Mouse (Mus musculus) thymus, postnatal 14 days (tissue): ENCODE data around the gene Khdc3.
"Not testable (repeated sequence)": the region's sequence is repeated elsewhere in the genome, so short reads cannot be mapped to it uniquely, and the experiment has no call there.

ENCODE experiments used
- DNase-seq: peaks from one replicate; pipeline ENCODE4 v3.0.0; 2021

Gene Khdc3

DNA sequence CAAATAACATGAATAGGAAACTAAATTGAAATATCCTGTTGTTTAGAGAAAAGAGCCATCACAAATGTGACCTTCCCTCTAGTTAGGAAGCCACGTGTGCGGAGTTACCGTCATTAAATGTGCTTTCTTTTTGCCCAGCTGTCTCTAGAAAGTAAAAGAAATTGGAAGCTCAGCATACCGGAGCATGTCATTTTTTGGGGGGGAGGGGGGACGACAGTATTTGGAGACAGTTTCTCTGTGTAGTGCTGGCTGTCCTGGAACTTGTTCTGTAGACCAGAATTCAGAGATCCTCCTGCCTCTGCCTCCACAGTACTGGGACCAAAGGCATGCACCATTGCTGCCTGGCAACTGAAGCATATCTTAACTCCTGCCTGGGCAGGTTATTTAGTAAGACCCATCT, at the start of gene Khdc3:
Khdc3 (plus strand) TSS at position 301 of the 400 bp plus-strand sequence.
- no peak for DNase-seq

DNA sequence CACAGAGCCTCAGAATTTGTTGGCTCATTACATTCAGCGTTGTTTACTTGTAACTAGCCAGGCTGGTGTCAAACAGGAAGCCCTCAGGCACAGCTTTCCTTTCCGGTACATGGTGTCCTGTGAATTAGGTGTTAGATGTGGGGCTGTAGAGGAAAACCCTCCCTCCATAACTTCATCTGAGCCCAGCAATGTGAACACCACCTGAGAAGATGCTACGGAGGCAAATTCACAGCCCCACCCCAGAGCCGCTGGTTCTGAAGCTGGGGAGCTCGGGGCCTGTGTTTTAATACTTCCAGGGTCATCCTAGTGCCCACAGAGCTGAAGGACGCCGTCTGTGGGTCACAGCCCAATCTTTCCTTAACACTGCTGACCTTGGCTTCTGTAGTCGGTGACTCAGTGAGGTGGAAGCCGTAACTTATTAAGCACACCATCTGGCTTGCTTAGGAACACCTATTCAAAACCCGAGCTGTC, 46.2 kb upstream of the Khdc3 start:
- DNase-seq = no peak

DNA sequence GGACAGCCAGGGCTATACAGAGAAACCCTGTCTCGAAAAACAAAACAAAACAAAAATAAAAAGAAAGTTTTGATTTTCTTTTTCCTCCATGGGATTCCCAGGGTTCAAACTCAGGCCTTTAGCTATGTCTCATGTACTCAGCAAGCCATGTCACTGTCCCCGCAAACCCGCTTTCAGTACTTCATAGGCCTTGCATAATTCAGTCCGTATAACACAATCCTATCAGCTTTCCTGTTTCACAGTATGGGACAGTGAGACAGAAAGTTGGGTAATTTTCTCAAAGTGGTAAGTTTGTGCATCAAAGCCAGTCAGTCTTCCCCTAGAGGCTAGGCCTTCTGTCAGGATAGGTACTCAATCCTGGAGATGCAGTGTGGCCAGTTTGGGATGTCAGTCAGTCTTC, 42.4 kb upstream of the Khdc3 start:
- DNase-seq = no peak

DNA sequence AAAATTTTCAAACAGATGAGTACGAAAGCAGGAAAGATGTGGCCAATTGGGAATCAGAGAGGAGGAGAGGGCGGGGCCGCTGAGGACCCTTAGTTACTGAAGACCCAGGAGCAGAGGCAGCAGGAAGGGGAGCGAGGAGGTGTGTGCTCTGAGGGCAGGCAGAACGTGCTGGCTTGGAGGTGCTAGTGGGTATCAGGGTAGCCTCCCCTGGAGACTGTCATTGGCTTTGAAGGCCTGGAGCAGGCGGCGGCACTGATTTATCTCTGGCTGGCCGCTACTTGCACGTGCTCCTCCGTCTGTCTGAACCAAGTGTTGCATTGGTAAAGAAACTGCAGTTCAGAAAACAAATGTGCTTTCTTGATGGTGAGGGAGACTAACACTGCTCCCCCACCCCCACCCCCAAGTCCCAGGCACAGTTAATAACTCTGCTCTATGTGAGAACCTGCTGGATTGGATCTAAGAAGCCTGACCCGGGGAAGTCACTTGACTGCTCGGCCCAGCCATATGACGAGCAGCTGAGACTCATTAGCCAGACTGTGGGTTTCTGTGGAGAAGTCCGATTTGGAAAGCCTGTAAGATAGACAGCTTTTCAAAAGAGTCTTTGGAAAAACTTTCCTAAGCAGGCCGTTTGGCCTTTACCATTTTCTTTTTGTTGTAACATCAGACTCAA, 37.9 kb upstream of the Khdc3 start:
- DNase-seq = no peak

DNA sequence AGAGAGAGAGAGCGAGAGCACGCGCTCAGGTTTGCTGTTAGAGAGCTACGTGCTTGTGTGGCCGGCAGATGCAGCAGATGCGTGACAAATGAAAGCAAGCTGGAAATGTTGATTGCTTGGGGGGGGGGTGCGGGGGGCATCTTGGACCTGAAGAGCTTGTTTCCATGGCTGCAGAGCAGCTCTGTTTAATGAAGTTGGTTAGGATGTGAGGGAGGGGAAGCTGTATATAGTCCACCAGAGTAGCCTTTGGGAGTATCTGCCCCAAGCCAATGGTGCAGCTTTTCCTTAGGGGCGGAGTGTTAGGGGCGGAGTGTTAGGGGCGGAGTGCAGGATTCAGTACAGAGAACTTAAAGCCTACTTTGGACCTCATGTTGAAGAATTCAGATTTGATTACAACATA, 34.5 kb upstream of the Khdc3 start:
- DNase-seq = no peak

DNA sequence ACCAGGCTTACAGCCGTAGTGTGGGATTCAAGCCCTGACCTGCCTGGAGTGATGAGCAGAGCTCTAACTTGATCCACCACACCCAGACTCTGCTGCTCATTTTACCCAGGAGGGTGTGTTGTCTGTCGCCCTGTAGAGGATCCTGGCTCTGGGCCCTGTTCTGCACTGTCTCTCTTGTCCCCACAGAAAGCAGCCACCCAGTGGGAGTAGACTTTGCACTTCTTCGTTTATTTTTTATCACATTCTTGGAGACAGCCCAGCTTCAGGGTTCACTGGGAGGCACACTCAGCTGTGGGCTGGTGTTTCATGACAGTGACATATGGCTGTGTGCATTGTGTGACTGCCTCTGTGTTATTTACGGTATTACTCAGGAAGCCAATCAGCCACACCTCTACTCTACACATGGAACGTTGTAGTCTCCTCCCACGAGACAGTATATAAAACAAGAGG, 33.4 kb upstream of the Khdc3 start:
- no peak for DNase-seq

DNA sequence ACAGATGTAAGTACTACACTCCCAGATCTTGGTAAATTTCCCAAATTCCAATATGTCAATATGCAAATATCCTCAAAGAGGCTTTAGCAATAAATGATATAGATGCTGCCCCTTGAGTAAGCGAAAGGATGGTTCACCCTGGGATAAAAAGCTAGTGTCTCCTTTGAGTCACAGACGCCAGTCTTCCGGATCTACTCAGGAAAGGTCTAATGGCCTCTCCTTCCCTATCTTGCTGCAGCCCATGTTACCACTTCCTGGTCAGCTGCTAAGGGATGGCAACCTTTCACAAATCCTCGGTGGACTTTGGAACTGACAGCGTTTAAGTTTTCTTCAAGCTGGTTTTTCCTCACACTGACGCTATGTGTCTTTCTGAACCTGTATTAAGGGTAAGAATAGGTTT, 32.9 kb upstream of the Khdc3 start:
- no peak for DNase-seq

DNA sequence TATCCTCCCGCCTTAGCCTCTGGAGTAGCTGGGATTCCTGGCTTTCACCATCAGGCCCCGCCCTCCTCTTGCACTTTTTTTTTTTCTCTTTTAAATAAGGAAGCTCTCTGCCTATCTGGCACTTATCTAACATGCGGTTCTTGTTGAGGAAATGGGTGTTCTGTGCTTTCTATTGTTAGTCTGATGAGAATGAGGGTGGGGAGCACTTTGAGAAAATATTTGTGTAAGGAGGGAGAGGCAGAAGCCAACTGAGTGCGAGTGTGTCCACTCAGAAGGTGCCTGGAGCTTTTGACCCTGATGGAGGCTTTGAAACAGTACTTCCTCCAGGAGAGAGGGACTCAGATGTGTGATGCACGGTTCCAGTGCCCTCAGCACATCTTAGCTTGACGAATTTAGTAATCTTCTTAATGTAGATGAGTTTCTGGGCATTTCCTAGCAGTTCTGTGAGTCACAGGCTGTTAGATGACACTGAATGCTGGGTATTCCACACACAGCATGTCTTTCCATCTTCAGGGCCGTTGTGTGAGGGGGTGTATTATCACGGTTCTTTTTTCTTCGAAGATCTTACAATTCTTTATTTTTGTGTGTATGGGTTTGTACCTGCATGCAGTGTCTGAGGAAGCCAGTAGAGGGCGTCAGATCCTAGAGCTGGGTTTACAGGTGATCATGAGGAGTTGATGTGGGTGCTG, 30.5 kb upstream of the Khdc3 start:
- peak; percentile 24 for DNase-seq

DNA sequence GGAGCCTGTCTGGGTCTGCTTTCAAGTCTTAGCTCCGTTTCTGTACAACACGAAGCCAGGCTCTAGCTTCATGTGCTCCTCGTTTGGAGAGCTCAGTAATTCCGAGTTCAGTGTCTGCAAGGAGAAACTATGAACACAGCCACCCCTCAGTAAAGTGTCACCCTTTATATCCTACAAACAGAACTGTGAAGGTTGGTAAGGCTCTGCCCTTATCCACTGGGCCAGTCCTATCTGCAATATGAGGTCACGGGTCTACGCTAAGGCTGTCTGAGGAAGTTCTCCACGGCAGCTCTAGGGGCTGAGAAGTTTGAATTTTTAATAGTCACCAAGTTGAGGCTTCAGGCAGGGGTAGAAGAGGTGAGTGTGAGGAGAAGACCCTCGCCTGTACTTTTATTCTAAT, 29.2 kb upstream of the Khdc3 start:
- DNase-seq = no peak

DNA sequence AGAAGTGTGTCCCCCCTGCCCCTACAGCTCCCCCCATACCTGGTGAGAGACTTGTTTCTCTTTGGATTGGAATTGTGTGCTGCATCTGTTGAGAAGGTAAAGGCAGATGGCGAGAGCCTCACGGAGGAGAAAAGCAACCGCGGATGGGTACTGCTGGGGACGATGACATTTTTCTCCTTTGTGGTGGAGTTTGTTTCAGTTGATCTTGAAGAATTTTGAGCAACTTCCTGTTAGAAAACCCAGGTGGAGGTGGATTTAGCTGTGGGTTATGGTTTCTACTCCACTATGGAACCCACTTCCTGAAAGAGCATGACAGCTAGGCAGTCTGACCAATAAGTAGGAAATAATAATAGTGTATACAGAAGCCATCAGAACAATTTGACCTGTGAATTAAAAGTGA, 28.5 kb upstream of the Khdc3 start:
- DNase-seq = peak; percentile 59

DNA sequence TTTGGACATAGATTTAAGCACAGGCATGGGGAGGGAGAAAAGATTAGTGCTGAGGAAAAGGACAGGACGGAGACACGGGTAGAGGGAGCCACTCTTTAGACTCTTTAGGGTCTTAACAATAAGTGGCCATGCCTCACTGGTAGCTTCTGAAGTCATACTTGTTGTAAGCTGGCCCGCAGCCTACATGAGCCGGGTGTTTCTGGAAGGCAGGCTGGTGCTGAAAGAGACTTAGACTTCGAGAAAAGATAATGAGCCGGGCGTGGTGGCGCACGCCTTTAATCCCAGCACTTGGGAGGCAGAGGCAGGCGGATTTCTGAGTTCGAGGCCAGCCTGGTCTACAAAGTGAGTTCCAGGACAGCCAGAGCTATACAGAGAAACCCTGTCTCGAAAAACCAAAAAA, 22.3 kb upstream of the Khdc3 start:
- not testable (repeated sequence) for DNase-seq

DNA sequence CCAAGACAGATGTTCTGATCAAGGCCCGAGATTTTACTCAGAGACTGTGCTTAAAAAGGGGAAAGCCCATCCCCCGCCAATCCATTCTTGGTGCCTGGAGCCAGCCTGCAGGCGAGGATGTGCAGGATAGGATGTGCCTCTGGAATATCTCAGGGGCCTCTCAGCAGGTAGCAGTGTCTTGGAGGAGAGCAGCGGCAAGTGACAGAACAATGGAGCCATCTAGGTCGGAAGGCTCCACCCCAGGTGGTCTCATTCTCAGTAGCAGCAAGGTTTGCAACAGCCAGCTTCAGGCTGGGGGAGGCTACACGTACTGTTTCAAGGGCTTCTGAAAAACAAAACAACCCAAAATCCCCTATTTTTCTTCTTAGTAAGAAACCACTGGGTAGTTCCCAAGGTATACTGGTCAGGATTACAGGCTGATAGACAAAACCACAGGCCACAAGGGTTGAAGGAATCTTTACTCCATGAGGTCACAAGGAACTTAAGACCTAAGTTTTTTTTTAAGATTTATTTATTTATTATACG, 21.8 kb upstream of the Khdc3 start:
- DNase-seq = no peak

DNA sequence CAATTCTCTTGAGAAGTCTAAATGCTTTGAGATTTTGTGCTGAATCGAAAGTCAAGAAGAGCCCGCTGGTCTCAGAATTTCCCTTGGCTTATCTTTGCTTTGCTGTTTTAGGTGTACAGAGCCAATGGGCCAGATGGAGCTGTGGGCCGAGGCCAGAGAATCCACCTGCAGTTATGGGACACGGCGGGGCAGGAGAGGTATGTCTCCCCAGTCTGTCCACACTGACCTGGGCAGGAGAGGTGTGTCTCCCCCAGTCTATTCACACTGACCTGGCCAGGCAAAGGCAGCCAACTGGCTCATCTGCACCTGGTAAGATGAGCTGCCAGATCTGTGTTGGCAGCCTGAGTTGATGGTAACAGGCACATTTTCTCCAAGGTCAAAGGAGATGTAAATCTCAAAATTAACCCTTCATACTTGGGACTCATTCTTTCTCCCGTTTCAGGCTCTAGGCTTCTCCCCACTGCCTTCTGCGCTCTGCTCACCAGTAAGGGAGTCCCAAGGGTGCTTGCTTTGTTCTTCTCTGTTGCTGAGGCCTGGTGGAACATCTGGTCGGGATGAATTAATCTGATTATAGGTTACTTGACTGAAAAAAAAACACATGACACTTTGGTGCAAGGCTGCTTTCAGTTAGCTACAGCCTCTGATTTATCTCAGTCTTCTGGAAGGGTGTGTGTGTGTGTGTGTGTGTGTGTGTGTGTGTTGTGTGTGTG, 19.2 kb upstream of the Khdc3 start:
- DNase-seq = no peak

DNA sequence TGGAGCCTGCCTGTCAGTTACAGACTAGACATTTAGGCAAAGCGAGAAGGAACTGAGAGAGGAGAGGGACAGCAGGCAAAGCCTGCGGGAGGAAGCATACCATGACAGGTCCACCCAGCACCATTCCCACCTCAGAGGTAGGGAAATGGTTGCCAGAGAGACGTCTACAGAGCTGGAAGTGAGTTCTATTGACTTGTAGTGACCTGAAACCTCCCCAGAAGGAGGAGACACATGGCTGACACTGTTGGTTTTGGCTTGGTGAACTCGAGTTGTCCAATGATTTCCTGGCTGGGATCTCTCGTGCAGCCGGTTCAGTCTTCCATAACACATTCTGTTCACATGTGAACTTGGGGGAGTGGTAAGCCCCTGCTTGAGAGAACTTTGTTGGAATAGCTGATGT, 17.7 kb upstream of the Khdc3 start:
- no peak for DNase-seq

DNA sequence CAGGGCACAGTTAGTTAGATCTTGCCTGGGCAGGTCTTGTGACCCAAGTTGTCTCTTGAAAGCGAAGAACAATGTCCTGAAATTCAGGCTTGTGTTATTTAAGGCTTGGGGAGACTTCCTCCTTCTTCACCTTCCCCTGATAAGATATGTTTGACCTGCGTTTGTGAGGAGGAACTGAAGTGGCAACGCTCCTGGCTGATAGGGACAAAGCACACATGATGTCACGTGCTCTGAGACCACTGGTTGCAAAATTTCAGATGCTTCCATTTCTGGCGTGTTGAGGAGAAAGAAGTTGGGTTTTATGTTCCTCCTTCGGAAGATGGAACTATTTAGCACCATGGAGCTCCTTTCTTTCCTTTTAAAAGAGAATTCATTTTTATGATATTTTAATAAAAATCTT, 15.8 kb upstream of the Khdc3 start:
- no peak for DNase-seq

DNA sequence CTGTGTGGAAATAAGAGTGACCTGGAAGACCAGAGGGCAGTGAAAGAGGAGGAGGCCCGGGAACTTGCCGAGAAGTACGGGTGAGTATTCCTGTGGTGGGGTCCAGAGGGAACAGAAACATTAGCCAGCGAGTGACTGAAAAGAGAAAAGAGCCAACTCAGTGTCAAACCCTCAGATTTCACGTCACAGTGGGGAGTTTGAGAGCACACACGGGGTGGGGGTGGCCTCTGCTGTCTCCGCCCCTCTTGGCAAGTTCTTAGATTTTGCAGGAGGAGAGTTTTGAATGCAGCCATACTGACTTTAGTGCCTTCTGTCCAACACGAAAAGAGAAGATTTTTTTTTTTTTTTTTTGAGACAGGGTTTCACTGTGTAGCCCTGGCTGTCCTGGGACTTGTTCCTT, 14.5 kb upstream of the Khdc3 start:
- DNase-seq = peak; percentile 53

DNA sequence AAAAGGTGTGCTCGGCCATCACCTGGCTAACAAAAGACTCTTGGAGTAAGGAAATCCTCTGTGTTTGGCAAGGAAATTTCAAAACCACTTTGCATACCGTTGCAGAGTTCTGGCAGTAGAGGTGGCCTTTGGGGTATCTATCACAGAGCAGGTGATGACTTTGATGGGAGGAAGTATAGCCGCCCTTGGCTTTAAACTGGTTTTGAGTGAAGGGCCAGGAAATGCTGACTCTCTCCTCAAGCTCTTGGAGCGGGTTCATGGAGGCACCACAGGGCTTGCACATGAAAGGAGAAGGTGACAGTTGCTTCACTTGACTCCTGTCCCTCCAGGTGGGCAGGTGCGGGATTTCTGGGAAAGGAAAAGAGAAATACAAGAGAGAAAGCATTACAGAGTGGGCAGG, 14.1 kb upstream of the Khdc3 start:
- DNase-seq = peak; percentile 34

DNA sequence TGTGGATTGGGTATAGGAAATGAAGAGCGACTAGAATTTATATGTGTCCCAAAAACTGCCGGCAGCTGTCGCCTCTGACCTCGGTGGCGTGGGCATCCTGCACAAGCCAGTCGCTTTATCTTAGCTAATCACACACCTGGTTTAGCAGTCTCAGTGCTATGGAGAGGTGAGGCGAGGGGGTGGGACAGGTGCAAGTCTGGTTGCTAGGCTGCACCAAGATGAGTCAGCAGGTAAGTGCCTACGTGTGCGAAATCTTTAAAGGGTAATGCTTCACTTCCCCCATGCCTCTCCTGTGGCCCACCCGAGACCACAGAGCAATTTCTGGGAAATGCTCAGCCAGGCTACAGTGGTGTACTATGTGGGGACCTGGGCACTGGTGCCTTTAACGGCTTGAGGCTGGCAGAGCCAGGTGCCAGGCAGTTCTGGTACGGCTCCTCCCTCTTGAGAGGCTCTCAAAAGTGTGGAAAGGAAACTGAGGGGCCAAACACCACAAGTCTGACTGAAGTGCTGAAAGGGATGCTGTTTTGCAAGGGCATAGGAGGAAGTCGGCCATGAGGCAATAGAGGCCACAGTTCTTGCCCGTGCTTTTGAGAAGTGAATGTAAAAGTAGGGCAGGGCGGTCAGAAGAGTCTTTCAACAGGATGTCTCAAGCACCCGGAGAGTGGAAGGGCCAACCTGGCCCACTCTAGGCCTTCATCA, 12.3 kb upstream of the Khdc3 start:
- DNase-seq = peak; percentile 70

DNA sequence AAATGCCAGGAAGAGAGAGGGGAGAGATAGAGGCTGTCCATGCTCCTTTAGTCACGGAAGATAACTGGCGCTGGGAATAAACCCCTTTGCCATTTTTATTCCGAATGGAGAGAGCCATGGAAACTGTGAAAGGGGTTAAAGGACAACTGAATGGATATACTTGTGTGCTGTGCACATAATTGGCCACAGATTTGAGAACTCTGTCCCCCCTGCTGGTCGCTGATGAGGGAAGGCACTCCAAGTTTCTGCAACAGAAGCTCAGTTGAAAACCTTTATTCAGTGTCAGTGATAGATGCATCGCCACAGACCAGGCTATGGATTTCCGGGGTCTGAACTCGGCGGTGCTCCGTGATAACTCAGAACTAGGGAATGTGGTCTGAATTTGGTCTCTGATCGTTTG, 11.5 kb upstream of the Khdc3 start:
- DNase-seq = peak; percentile 40

DNA sequence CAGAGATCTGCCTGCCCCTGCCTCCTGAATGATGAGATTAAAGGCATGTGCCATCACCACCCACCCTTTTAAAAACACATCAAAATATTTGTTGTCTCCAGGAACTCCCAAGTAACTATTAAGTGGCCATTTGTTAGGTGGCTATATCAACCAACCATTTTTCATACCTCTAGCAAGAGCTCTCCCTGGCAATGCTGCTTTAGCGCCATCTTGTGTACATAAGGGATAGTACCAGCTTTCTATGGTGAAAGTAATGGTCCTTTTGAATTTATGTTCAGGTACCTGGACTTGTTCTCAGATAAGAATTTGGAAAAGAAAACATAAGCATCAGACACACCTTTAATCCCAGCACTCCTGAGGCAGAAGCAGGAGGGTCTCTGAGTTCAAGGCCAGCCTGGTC, 9.9 kb upstream of the Khdc3 start:
- peak; percentile 63 for DNase-seq

DNA sequence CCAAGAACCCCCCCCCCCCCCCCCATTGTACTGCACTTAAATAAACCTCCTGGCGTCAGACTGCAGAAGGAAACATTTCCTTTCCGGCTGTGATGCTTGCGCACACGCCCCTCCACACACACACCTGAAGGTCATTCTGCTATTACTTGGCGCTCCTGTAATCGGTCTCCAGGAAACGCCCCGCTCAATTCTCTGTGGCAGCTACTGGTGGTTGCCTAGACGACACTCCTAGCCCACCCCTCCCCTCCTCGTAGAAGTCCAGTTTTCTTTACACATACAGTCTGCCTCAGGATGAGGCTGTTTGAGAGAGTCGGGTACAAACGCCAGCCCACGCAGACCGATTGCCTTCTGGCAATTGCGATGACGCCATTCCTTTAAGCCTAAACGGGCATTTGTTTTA, 7.1 kb upstream of the Khdc3 start:
- DNase-seq = no peak

DNA sequence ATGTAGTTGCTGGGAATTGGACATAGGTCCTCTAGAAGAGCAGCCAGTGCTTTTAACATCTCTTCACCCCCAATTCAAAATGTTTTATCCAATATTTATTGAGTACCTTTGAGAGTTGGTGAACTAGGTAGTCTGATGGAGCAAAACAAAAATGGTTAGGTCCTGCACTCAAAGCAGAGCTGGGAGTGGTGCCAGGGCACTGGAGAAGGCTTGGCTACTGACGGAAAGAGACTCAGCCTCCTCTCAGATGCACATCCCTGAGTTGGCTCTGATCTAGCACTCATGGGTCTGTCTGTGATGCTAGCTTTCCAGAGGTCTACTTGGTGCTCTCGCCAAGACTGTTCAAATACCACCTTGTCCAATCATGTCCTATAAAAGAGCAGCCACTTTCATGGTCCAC, 3.7 kb upstream of the Khdc3 start:
- DNase-seq = no peak

DNA sequence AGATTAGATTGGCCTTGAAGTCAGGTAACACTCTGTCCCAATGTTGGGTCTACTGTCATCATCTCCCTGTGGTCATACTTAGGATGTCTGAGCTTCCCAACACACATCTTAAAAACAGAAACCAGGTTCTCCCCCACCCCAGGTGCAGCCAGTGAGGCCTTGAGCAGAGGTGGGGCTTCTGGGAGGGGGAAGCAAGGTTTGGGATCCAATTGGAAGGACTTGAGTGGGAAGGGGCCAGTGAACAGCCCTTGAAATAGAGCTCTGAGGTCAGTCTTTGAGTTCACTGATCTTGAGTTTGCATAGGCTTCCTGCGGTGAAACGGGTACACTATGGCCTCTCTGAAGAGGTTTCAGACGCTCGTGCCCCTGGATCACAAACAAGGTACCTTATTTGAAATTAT, 545 bp downstream of the Khdc3 start, which contains the start of gene Gm20509:
Gm20509 (plus strand) TSS at position 290 of the 400 bp plus-strand sequence.
- no peak for DNase-seq
